Mouse (Mus musculus) liver, embryonic 13.5 days (tissue): ENCODE data around the gene Rcan2. TPM values are rescaled to one million over a fixed set of nuclear protein-coding genes. Genes with fewer than 3 reads are reported as not detected.

Experiments
- ATAC-seq: fragments of 200-750 bp; cut with Nextera tagmentation; 2 replicates; pipeline ENCODE4 v1.8.0; 2017; ENCODE audit warnings: low read depth, mild to moderate bottlenecking, moderate number of reproducible peaks, moderate library complexity
- DNase-seq: peaks from one replicate; pipeline ENCODE4 v3.0.0; 2022
- H3K27ac ChIP-seq: fragments of 300-500 bp; sonication (generic); 2 replicates; pipeline ENCODE4 v1.5.1; 2015; ENCODE audit warnings: moderate library complexity, mild to moderate bottlenecking, inconsistent platforms
- H3K27me3 ChIP-seq: fragments of 300-500 bp; sonication (generic); 2 replicates; pipeline ENCODE4 v1.6.1; 2015; ENCODE audit warnings: mild to moderate bottlenecking, inconsistent platforms
- H3K36me3 ChIP-seq: fragments of 300-500 bp; sonication (generic); 2 replicates; pipeline ENCODE4 v1.6.1; 2015; ENCODE audit warnings: mild to moderate bottlenecking, inconsistent platforms
- H3K4me1 ChIP-seq: fragments of 300-500 bp; sonication (generic); replicated peaks from 2 replicates; pipeline ENCODE4 v1.6.1; 2015; ENCODE audit warnings: inconsistent platforms
- H3K4me2 ChIP-seq: fragments of 300-500 bp; sonication (generic); 2 replicates; pipeline ENCODE4 v1.6.1; 2015; ENCODE audit warnings: inconsistent platforms, mild to moderate bottlenecking, moderate library complexity
- H3K4me3 ChIP-seq: fragments of 300-500 bp; sonication (generic); replicated peaks from 2 replicates; pipeline ENCODE4 v1.5.1; 2015; ENCODE audit warnings: mild to moderate bottlenecking, inconsistent platforms
- H3K9ac ChIP-seq: fragments of 300-500 bp; sonication (generic); 2 replicates; pipeline ENCODE4 v1.6.1; 2015; ENCODE audit warnings: mild to moderate bottlenecking, inconsistent platforms
- H3K9me3 ChIP-seq: fragments of 300-500 bp; sonication (generic); replicated peaks from 2 replicates; pipeline ENCODE4 v1.6.1; 2016; ENCODE audit warnings: inconsistent platforms
- WGBS: fragments of 180-500 bp; shearing (Covaris S2); methylation state at CpG from one replicate; pipeline ENCODE4 v1.1.7; 2015; ENCODE audit not compliant: insufficient replicate concordance; 5-methylcytosine and 5-hydroxymethylcytosine counted together
- polyA plus RNA-seq: library from polyadenylated mRNA; unstranded; fragments of >200 nt; fragmentation: Nextera tagmentation; extraction: Ambion mirVana; gene quantifications from 2 replicates; pipeline ENCODE4 v1.2.1, GENCODE M21; 2015

Gene Rcan2
- polyA plus RNA-seq, 1 experiment from 2014 or later = 1.1 TPM

GRCm38 (mm10) chr17:43803111-43803510 lies 2.0 kb downstream of the Rcan2 start:
- H3K27me3 ChIP-seq = peaks cover 25% of the 10 kb centered on the region
- 52% methylated on average over 2 of the region's 2 CpGs for WGBS
- H3K4me1 ChIP-seq = peaks cover 4% of the 10 kb centered on the region; the same call in 1 of the 2 replicates
- DNase-seq = no peak
- H3K9me3 ChIP-seq = no peaks in the 10 kb centered on the region
- H3K36me3 ChIP-seq = no peaks in the 10 kb centered on the region
- no peak for ATAC-seq
- no peak overlapping the region for H3K27ac ChIP-seq
- no peak overlapping the region for H3K4me2 ChIP-seq
- H3K4me3 ChIP-seq = no peak overlapping the region
- no peak overlapping the region for H3K9ac ChIP-seq

GRCm38 (mm10) chr17:43803764-43804163 lies 2.6 kb downstream of the Rcan2 start:
- Histone ChIP-seq H3K27me3 (peaks cover 25% of the 10 kb centered on the region), H3K4me1 (peaks cover 4% of the 10 kb centered on the region; the same call in 1 of the 2 replicates), H3K36me3 (no peaks in the 10 kb centered on the region), H3K9ac (no peak overlapping the region), H3K9me3 (no peaks in the 10 kb centered on the region), H3K4me2 (no peak overlapping the region), H3K27ac (no peak overlapping the region), H3K4me3 (no peak overlapping the region)
- 59% methylated on average over 6 of the region's 6 CpGs for WGBS
- no peak for ATAC-seq
- no peak for DNase-seq

- H3K27me3 ChIP-seq = peaks cover 16% of the 10 kb centered on the region
- DNase-seq (no peak), ATAC-seq (no peak)
- WGBS = 54% methylated on average over 4 of the region's 4 CpGs
- no peak overlapping the region for H3K9ac ChIP-seq
- H3K27ac ChIP-seq = no peak overlapping the region
- no peaks in the 10 kb centered on the region for H3K36me3 ChIP-seq
- H3K4me1 ChIP-seq = peaks cover 4% of the 10 kb centered on the region; the same call in 1 of the 2 replicates
- H3K4me2 ChIP-seq = no peak overlapping the region
- H3K9me3 ChIP-seq = no peaks in the 10 kb centered on the region
- H3K4me3 ChIP-seq = no peak overlapping the region
Measured at GRCm38 (mm10) chr17:43806841-43807240, 5.7 kb downstream of the Rcan2 start.

GRCm38 (mm10) chr17:43811453-43811852 lies 10.3 kb downstream of the Rcan2 start:
- no peak for DNase-seq
- no peaks in the 10 kb centered on the region for H3K27me3 ChIP-seq
- WGBS = 47% methylated on average over 4 of the region's 4 CpGs
- ATAC-seq = no peak
- H3K9ac ChIP-seq = no peak overlapping the region
- no peak overlapping the region for H3K27ac ChIP-seq
- H3K9me3 ChIP-seq = no peaks in the 10 kb centered on the region
- no peaks in the 10 kb centered on the region for H3K36me3 ChIP-seq
- H3K4me2 ChIP-seq = no peak overlapping the region
- H3K4me1 ChIP-seq = no peaks in the 10 kb centered on the region
- no peak overlapping the region for H3K4me3 ChIP-seq

GRCm38 (mm10) chr17:43815376-43815775 lies 14.2 kb downstream of the Rcan2 start:
- DNase-seq = no peak
- 60% methylated on average over 4 of the region's 4 CpGs for WGBS
- H3K4me1 ChIP-seq = no peaks in the 10 kb centered on the region
- no peak overlapping the region for H3K4me3 ChIP-seq
- H3K4me2 ChIP-seq = no peak overlapping the region
- no peak overlapping the region for H3K27ac ChIP-seq
- no peaks in the 10 kb centered on the region for H3K36me3 ChIP-seq
- H3K9me3 ChIP-seq = no peaks in the 10 kb centered on the region
- H3K27me3 ChIP-seq = no peaks in the 10 kb centered on the region
- no peak overlapping the region for H3K9ac ChIP-seq
- ATAC-seq = no peak

GRCm38 (mm10) chr17:43816480-43816879 lies 15.3 kb downstream of the Rcan2 start:
- no peak for ATAC-seq
- Histone ChIP-seq H3K4me1 (no peaks in the 10 kb centered on the region), H3K4me2 (no peak overlapping the region), H3K27ac (no peak overlapping the region), H3K4me3 (no peak overlapping the region), H3K36me3 (no peaks in the 10 kb centered on the region), H3K9me3 (no peaks in the 10 kb centered on the region), H3K27me3 (no peaks in the 10 kb centered on the region), H3K9ac (no peak overlapping the region)
- WGBS = 47% methylated on average over 1 of the region's 1 CpGs
- no peak for DNase-seq

GRCm38 (mm10) chr17:43817171-43817570 lies 16.0 kb downstream of the Rcan2 start:
- no peak overlapping the region for H3K27ac ChIP-seq
- 72% methylated on average over 10 of the region's 10 CpGs for WGBS
- no peaks in the 10 kb centered on the region for H3K4me1 ChIP-seq
- no peak overlapping the region for H3K4me2 ChIP-seq
- no peak overlapping the region for H3K4me3 ChIP-seq
- H3K9me3 ChIP-seq = no peaks in the 10 kb centered on the region
- H3K9ac ChIP-seq = no peak overlapping the region
- no peaks in the 10 kb centered on the region for H3K27me3 ChIP-seq
- H3K36me3 ChIP-seq = no peaks in the 10 kb centered on the region
- DNase-seq = no peak
- ATAC-seq = no peak

- 53% methylated on average over 6 of the region's 6 CpGs for WGBS
- no peaks in the 10 kb centered on the region for H3K4me1 ChIP-seq
- H3K4me3 ChIP-seq = no peak overlapping the region
- no peak overlapping the region for H3K27ac ChIP-seq
- no peaks in the 10 kb centered on the region for H3K27me3 ChIP-seq
- no peaks in the 10 kb centered on the region for H3K9me3 ChIP-seq
- no peak for ATAC-seq
- no peak overlapping the region for H3K4me2 ChIP-seq
- no peak for DNase-seq
- H3K9ac ChIP-seq = no peak overlapping the region
- H3K36me3 ChIP-seq = no peaks in the 10 kb centered on the region
Measured at GRCm38 (mm10) chr17:43818390-43818789, 17.2 kb downstream of the Rcan2 start.

- H3K9me3 ChIP-seq = no peaks in the 10 kb centered on the region
- no peak for DNase-seq
- no peak overlapping the region for H3K4me2 ChIP-seq
- no peaks in the 10 kb centered on the region for H3K36me3 ChIP-seq
- no peak for ATAC-seq
- no peaks in the 10 kb centered on the region for H3K27me3 ChIP-seq
- no peak overlapping the region for H3K4me3 ChIP-seq
- no peak overlapping the region for H3K9ac ChIP-seq
- no peaks in the 10 kb centered on the region for H3K4me1 ChIP-seq
- H3K27ac ChIP-seq = no peak overlapping the region
- WGBS = 73% methylated on average over 2 of the region's 2 CpGs
Measured at GRCm38 (mm10) chr17:43820904-43821303, 19.8 kb downstream of the Rcan2 start.

GRCm38 (mm10) chr17:43822207-43822606 lies 21.1 kb downstream of the Rcan2 start:
- DNase-seq = no peak

GRCm38 (mm10) chr17:43822630-43823029 lies 21.5 kb downstream of the Rcan2 start:
- H3K9ac ChIP-seq = no peak overlapping the region

More at GRCm38 (mm10) chr17:43822207-43822606, 21.1 kb downstream of the Rcan2 start:
- H3K4me1 ChIP-seq = no peaks in the 10 kb centered on the region
- H3K4me2 ChIP-seq = no peak overlapping the region
- no peaks in the 10 kb centered on the region for H3K36me3 ChIP-seq
- H3K27me3 ChIP-seq = no peaks in the 10 kb centered on the region
- H3K9ac ChIP-seq = no peak overlapping the region
- no peak overlapping the region for H3K27ac ChIP-seq
- no peak overlapping the region for H3K4me3 ChIP-seq
- no peaks in the 10 kb centered on the region for H3K9me3 ChIP-seq
- no peak for ATAC-seq
- WGBS = 77% methylated on average over 6 of the region's 6 CpGs

GRCm38 (mm10) chr17:43824781-43825410 lies 23.7 kb downstream of the Rcan2 start:
- ATAC-seq = no peak

More at GRCm38 (mm10) chr17:43822630-43823029, 21.5 kb downstream of the Rcan2 start:
- no peaks in the 10 kb centered on the region for H3K27me3 ChIP-seq
- WGBS = 60% methylated on average over 2 of the region's 2 CpGs
- no peak overlapping the region for H3K4me2 ChIP-seq
- no peak overlapping the region for H3K4me3 ChIP-seq
- no peaks in the 10 kb centered on the region for H3K9me3 ChIP-seq
- no peaks in the 10 kb centered on the region for H3K36me3 ChIP-seq
- ATAC-seq (no peak), DNase-seq (no peak)
- H3K4me1 ChIP-seq = no peaks in the 10 kb centered on the region
- no peak overlapping the region for H3K27ac ChIP-seq

More at GRCm38 (mm10) chr17:43824781-43825410, 23.7 kb downstream of the Rcan2 start:
- H3K9ac ChIP-seq = no peak overlapping the region
- no peak overlapping the region for H3K4me2 ChIP-seq
- no peaks in the 10 kb centered on the region for H3K9me3 ChIP-seq
- no peak for DNase-seq
- H3K4me3 ChIP-seq = no peak overlapping the region
- H3K27ac ChIP-seq = no peak overlapping the region
- H3K36me3 ChIP-seq = no peaks in the 10 kb centered on the region
- WGBS = 67% methylated on average over 10 of the region's 10 CpGs
- H3K4me1 ChIP-seq = no peaks in the 10 kb centered on the region
- no peaks in the 10 kb centered on the region for H3K27me3 ChIP-seq
